Mouse (Mus musculus): ENCODE measurements around the gene Pkn3.

- TF ChIP-seq POLR2A (IDR thresholded peaks at IDR 0.05; ENCODE audit: control insufficient read depth, extremely low read depth, insufficient read depth, low read length, poor library complexity) (no peak), CTCF (IDR thresholded peaks at IDR 0.05; ENCODE audit: borderline replicate concordance, control insufficient read depth, extremely low read depth, insufficient read depth, low read length, poor library complexity) (no peak)
These were observed 14.0 kb downstream of the Pkn3 start for GRCm38 (mm10) chr2:30091521-30091920.

All from thymus, adult 2 months (tissue).